Mouse (Mus musculus) forebrain, postnatal 0 days (tissue): Measurements from ENCODE around the gene Pdzd7. TPM values are rescaled to one million over a fixed set of nuclear protein-coding genes. Genes with fewer than 3 reads are reported as not detected.

ENCODE experiments used
- ATAC-seq: fragments of 200-750 bp; cut with Nextera tagmentation; 2 replicates; pipeline ENCODE4 v1.8.0; 2017; ENCODE audit warnings: mild to moderate bottlenecking, moderate library complexity
- DNase-seq: peaks from one replicate; pipeline ENCODE4 v3.0.0-alpha.2; 2015
- H3K27ac ChIP-seq: fragments of 300-500 bp; sonication (generic); 2 replicates; pipeline ENCODE4 v1.5.1; 2014; ENCODE audit warnings: low read depth, mild to moderate bottlenecking, antibody characterized with exemption, low read length, moderate library complexity, mixed read lengths
- H3K27me3 ChIP-seq: fragments of 300-500 bp; sonication (generic); 2 replicates; pipeline ENCODE4 v1.6.1; 2014; ENCODE audit warnings: mild to moderate bottlenecking, low read length, mixed read lengths; ENCODE audit not compliant: insufficient read depth
- H3K36me3 ChIP-seq: fragments of 300-500 bp; sonication (generic); 2 replicates; pipeline ENCODE4 v1.6.1; 2014; ENCODE audit warnings: mild to moderate bottlenecking, moderate library complexity; ENCODE audit not compliant: insufficient read depth
- H3K4me1 ChIP-seq: fragments of 300-500 bp; sonication (generic); 2 replicates; pipeline ENCODE4 v1.6.1; 2014; ENCODE audit warnings: antibody characterized with exemption; ENCODE audit not compliant: insufficient read depth
- H3K4me2 ChIP-seq: fragments of 300-500 bp; sonication (generic); 2 replicates; pipeline ENCODE4 v1.6.1; 2014; ENCODE audit warnings: low read depth, mild to moderate bottlenecking, moderate library complexity
- H3K4me3 ChIP-seq: fragments of 300-500 bp; sonication (generic); 2 replicates; pipeline ENCODE4 v1.5.1; 2014; ENCODE audit warnings: low read depth, low read length, mixed read lengths
- H3K9ac ChIP-seq: fragments of 300-500 bp; sonication (generic); 2 replicates; pipeline ENCODE4 v1.6.1; 2014; ENCODE audit warnings: mild to moderate bottlenecking
- H3K9me3 ChIP-seq: fragments of 300-500 bp; sonication (generic); 2 replicates; pipeline ENCODE4 v1.6.1; 2016; ENCODE audit warnings: low read length
- CTCF ChIP-seq: sonication (generic); IDR thresholded peaks from 2 replicates; pipeline ENCODE4 v1.5.1; 2016; ENCODE audit warnings: antibody characterized with exemption, control low read depth, low read depth
- WGBS: fragments of 180-500 bp; shearing (Covaris S2); extraction: QIAGEN DNeasy Blood & Tissue Kit; methylation state at CpG from one replicate; pipeline ENCODE4 v1.1.7; 2014; 5-methylcytosine and 5-hydroxymethylcytosine counted together
- polyA plus RNA-seq: library from polyadenylated mRNA; unstranded; fragments of >200 nt; fragmentation: Nextera tagmentation; extraction: Ambion mirVana; gene quantifications from 2 replicates; pipeline ENCODE4 v1.2.1, GENCODE M21; 2015
- total RNA-seq: library from RNA; depleted of rRNA; stranded (reverse); fragments of >200 nt; gene quantifications from 2 replicates; pipeline ENCODE4 v1.2.3, GENCODE M21; 2014

The Pdzd7 gene
- total and polyA plus RNA-seq, 2 experiments from 2014 or later: 1.9 to 6.4 TPM

DNA sequence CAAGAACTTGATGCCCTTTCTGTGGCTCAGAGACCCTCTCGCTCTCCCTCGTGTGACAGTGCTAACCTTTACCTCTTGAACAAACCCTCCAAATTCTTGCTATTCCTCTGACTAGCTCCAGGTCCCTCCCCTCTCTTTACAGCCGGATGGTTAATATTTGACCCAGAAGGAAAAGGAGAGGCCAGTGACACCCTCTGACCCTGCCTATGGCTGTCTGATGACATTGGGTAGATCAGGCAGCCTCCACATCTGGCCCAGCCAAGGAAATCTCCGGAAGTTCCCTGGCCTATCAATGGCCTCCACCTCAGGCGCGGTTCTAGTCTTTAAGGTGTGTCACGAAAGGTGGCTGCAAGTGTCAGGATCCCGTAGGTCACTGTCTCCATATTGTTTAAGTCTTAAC lies 54.5 kb downstream of the Pdzd7 start:
- Histone ChIP-seq H3K9me3 (no peaks in the 10 kb centered on the region), H3K4me2 (0 out of 2 replicates have a peak overlapping the region, but pooled peaks have one; percentile 85), H3K27ac (no peak overlapping the region), H3K9ac (0 out of 2 replicates have a peak overlapping the region, but pooled peaks have one; percentile 95), H3K4me3 (no peak overlapping the region), H3K27me3 (no peaks in the 10 kb centered on the region), H3K4me1 (peaks cover 19% of the 10 kb centered on the region), H3K36me3 (peaks cover 16% of the 10 kb centered on the region)
- no peak for TF ChIP-seq CTCF
- no peak for DNase-seq
- WGBS: 88% methylated on average over 8 of the region's 8 CpGs
- no peak for ATAC-seq

DNA sequence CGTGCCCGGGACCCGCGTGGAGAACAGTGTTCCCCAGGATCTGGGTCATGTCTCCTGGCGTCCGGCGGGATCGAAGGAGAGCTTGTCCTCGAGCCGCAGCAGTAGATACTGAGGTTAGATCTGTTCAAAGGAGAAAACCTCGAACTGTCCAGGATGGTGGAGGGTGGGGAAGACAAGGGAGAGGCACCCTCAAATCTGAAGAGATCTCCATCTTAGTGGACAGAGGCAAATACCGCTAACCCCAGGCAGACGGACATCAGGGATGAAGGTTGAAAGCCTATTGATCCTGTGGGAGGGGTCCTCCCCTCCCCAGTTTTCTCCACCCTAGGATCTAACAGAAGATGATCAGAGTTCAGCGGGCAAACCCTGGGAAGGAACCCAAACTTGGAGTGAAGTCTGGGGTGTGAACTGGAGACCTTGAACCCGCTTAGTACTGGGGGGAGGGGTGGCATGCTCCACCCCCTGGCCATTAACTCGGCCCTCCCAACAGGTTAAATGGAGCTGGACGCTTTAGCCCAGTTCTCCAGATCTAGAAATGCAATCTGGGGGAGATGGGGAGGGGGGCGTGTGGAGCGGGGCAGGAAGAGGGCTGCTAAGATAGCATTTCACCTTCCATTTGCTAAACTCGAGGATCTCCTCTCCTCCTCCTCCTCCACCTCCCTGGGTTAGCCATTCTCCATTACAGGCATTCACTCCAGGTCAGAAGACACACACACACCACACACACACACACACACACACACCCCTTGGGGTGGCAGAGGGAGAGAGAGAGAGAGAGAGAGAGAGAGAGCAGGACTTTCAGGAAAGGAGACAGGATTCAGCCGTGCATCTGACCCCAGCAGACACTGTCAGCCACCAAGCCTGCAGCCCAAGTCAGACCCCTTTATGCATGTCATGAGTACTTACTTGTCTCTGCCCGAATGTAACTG lies 55.7 kb downstream of the Pdzd7 start:
- no peak for DNase-seq
- Histone ChIP-seq H3K9me3 (no peaks in the 10 kb centered on the region), H3K4me3 (peak overlapping the region; percentile 85), H3K27ac (peak overlapping the region; percentile 64; the same call in 1 of the 2 replicates), H3K36me3 (peaks cover 15% of the 10 kb centered on the region), H3K9ac (peak overlapping the region; percentile 95), H3K27me3 (no peaks in the 10 kb centered on the region), H3K4me2 (peak overlapping the region; percentile 85), H3K4me1 (peaks cover 19% of the 10 kb centered on the region)
- WGBS: 8% methylated on average over 22 of the region's 22 CpGs
- ATAC-seq: peak; percentile 1; the same call in 1 of the 2 replicates
- no peak for TF ChIP-seq CTCF

DNA sequence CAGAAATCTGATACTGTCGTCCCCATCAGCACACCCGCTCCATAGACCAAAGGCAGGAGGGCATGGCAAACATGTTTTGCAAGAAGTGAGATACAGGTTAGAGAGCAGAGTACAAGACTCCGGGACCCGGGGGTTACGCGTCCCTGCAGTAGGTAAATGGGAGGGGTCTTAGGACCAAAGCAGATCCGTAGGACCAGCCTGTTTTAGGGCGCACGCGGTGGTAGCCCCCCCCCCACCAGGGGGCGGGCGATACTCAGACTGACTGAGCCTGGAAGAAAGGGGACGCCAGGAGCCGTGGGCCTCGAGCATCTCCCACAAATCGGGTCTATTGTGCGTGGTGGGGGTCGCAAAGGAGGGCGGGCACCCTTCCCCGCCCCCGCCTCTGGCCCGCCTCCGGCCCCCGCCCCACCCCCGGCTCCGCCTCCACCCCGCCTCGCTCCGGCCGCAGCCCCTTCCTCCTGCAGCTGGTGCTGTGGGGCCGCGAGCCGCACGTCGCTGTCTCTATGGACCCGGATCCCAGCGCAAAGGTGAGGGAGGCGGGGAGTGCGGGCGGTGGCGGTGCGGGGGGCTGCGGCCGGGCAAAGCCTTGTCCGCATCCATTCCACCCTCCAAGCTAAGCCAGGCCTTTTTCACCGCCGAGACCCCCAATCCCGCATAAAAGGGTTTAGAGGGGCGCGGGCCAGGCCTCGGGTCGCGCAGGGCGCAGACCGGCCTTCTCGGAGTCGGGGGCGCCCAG lies 56.5 kb downstream of the Pdzd7 start, which contains the start of gene Sema4g:
Sema4g (plus strand) TSS at position 271 of the 736 bp plus-strand sequence.
- Histone ChIP-seq H3K27me3 (no peaks in the 10 kb centered on the region), H3K4me1 (peaks cover 19% of the 10 kb centered on the region), H3K36me3 (peaks cover 12% of the 10 kb centered on the region), H3K4me3 (peak within 1 kb of the TSS; percentile 85), H3K9me3 (no peaks in the 10 kb centered on the region), H3K27ac (peak within 1 kb of the TSS; percentile 64), H3K4me2 (peak within 1 kb of the TSS; percentile 85), H3K9ac (peak within 1 kb of the TSS; percentile 95)
- TF ChIP-seq CTCF: peak; percentile 64
- WGBS: 2% methylated on average over 51 of the region's 58 CpGs
- DNase-seq (peak; percentile 81), ATAC-seq (peak; percentile 81)

DNA sequence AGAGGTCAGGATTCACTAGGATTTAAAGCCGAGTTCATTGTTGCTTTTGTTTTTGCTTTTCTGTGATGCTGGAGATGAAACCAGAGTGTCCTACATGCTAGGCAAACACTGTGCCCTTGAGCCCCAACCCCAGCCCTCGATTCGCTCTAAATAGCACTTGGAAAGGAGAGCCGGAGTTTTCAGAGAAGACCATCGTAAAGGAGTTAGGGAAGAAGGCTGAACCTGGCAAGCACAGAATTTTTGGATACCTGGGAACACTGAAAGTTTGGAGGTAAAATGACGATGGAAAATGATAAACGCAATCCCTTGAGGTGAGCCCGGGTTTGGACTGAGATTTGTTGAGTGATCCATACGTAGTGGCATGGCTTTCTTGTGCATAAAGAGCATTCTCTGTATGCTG lies 57.2 kb downstream of the Pdzd7 start:
- WGBS: 29% methylated on average over 9 of the region's 9 CpGs
- peak overlapping the region; percentile 85 for H3K4me3 ChIP-seq
- no peaks in the 10 kb centered on the region for H3K27me3 ChIP-seq
- DNase-seq (peak; percentile 24), ATAC-seq (no peak)
- H3K9ac ChIP-seq: peak overlapping the region; percentile 95
- H3K36me3 ChIP-seq: peaks cover 12% of the 10 kb centered on the region
- peaks cover 19% of the 10 kb centered on the region for H3K4me1 ChIP-seq
- H3K4me2 ChIP-seq: peak overlapping the region; percentile 85
- no peak for TF ChIP-seq CTCF
- peak overlapping the region; percentile 64; the same call in 1 of the 2 replicates for H3K27ac ChIP-seq
- H3K9me3 ChIP-seq: no peaks in the 10 kb centered on the region

DNA sequence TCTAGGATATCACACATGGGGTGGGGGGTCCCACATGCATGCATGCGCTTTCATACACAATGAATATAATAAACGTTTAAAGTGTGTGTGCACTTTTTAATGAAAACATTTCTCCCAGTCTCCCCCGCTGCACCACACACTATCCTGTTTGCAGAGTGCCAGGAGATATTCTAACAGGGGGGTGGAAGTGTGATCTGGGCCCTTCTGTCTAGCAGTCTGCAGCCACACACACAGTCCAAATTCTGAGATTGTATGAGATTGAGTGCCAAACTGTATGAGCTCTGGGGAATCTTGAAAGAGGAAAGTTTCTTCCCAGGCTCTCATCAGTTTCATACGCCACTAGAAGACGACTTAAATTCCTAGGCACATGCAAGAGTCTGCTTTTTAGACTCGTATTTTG lies 57.7 kb downstream of the Pdzd7 start:
- H3K9ac ChIP-seq: no peak overlapping the region
- TF ChIP-seq CTCF: no peak
- peaks cover 19% of the 10 kb centered on the region for H3K4me1 ChIP-seq
- H3K27ac ChIP-seq: 0 out of 2 replicates have a peak overlapping the region, but pooled peaks have one; percentile 64
- 39% methylated on average over 6 of the region's 6 CpGs for WGBS
- DNase-seq: peak; percentile 70
- H3K4me3 ChIP-seq: no peak overlapping the region
- H3K27me3 ChIP-seq: no peaks in the 10 kb centered on the region
- H3K4me2 ChIP-seq: peak overlapping the region; percentile 85; the same call in 1 of the 2 replicates
- ATAC-seq: peak; percentile 68
- H3K36me3 ChIP-seq: peaks cover 7% of the 10 kb centered on the region
- no peaks in the 10 kb centered on the region for H3K9me3 ChIP-seq

DNA sequence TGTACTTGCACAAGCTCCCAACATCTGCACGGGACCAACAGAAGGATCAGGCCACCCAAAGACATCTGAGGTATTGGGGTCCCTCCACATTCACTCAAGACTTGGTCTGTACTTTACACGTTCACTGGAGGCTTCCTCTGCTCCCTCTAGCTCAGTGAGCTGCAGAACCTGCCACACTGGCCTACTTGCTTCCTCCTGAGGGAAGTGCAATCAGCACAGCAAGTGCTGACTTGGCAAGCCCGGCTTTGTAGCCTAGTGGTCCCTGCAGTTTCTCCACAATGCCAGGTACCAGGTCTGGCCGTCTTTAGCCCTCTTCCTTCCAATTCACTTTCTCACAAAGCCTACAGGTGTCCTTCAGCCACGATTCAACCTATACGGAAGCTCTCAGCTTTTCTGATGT lies 58.5 kb downstream of the Pdzd7 start:
- no peak overlapping the region for H3K4me2 ChIP-seq
- no peaks in the 10 kb centered on the region for H3K36me3 ChIP-seq
- DNase-seq: no peak
- no peak overlapping the region for H3K4me3 ChIP-seq
- peaks cover 19% of the 10 kb centered on the region for H3K4me1 ChIP-seq
- no peak for TF ChIP-seq CTCF
- no peak overlapping the region for H3K9ac ChIP-seq
- H3K9me3 ChIP-seq: no peaks in the 10 kb centered on the region
- ATAC-seq: no peak
- WGBS: 68% methylated on average over 6 of the region's 6 CpGs
- no peak overlapping the region for H3K27ac ChIP-seq
- H3K27me3 ChIP-seq: no peaks in the 10 kb centered on the region
